Mouse (Mus musculus): ENCODE data around the gene Stk35. TPM values are rescaled to one million over a fixed set of nuclear protein-coding genes. Genes with fewer than 3 reads are reported as not detected.

The Stk35 gene
- 10.3 and 10.9 TPM in 2 replicates for polyA plus RNA-seq (2015; fragmentation: Nextera tagmentation; extraction: Ambion mirVana)

DNA sequence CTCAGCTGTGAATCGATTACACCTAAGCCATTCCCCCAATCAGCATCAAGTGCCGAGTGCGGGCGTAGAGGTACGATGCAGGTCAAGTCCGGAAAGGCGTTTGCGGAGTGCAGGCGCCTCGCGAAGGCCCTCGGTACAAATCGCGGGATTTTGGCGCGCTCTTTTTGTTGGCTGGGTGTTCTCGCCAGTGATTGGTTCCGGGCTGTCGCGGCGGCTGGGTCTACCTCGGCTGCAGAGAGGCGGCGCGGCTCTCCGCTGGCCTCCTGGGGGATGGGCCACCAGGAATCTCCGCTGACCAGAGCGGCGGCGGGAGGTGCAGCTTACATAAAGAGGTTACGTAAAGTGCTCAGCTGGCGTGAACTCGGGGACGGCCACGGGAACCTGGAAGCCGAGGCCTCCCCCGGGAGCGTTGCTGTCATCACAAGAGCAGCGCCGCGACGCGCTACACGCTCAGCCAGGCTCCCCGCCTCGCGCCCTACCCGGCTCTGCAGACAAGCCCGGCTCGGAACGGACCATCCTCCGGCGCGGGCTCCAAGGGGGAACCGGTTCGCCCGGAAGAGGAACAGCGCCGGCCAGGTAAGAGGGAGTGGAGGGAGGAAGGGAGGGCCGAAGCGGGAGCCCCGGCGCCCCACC lies at the start of gene Stk35:
TSS of gene Stk35 (plus strand) at position 247 of the 633 bp plus-strand sequence.
- peaks cover 28% of the 10 kb centered on the region for H3K36me3 ChIP-seq
- H3K4me3 ChIP-seq (replicated peaks): peak within 1 kb of the TSS; percentile 98
- H3K4me1 ChIP-seq: peaks cover 34% of the 10 kb centered on the region
- H3K27ac ChIP-seq: peak within 1 kb of the TSS; percentile 98
- no peaks in the 10 kb centered on the region for H3K27me3 ChIP-seq
- ATAC-seq (replicated peaks; ENCODE audit: low FRiP score): peak; percentile 94
- peak within 1 kb of the TSS; percentile 97 for H3K9ac ChIP-seq
- no peaks in the 10 kb centered on the region for H3K9me3 ChIP-seq (replicated peaks)
- WGBS: under 1% methylated on average over 62 of the region's 63 CpGs
- peak within 1 kb of the TSS; percentile 82 for H3K4me2 ChIP-seq

DNA sequence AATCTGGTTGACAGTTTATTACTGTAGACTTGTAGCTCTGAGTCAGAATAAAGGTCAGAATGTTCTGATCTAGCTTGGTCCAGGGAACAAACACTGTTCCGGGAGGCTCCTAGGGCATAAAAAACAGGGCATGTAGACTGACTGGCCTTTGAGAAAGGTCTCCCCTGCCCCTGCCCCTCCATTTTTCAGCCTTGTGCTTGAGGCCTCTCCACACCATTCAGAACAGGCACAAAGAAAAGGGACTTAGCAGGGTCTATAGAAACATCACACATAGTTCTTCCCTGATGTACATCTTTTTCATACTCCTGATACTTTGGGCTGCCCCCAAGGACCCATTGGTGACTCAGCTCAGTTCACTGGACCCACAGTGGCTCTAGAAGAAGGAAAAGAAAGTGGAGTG lies 18.3 kb upstream of the Stk35 start:
- Histone ChIP-seq H3K4me1 (no peaks in the 10 kb centered on the region), H3K4me3 (replicated peaks) (no peak overlapping the region), H3K4me2 (no peak overlapping the region), H3K36me3 (no peaks in the 10 kb centered on the region), H3K9ac (no peak overlapping the region), H3K27me3 (no peaks in the 10 kb centered on the region), H3K9me3 (replicated peaks) (no peaks in the 10 kb centered on the region), H3K27ac (no peak overlapping the region)
- no peak for ATAC-seq (replicated peaks; ENCODE audit: low FRiP score)
- WGBS: 65% methylated on average over 1 of the region's 1 CpGs

DNA sequence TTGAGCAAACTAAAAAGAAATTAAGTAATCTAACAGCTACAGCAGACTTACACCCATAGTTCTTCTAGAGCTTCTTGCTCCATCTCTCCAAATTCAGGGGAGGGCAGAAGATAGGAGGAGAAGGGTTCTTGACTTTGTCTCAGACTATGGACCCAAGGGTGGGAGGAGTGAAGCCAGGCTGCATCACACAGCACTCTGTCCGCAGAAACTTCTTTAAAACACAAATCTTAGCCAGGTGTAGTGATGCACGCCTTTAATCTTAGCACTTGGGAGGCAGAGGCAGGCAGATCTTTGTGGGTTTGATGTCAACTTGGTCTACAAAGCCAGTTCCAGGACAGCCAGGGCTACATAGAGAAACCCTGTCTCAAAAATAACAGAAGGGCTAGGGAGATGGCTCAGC lies 3.8 kb upstream of the Stk35 start:
- no peak for ATAC-seq (replicated peaks; ENCODE audit: low FRiP score)
- H3K4me1 ChIP-seq: peaks cover 8% of the 10 kb centered on the region
- H3K9ac ChIP-seq: no peak overlapping the region
- WGBS: 86% methylated on average over 2 of the region's 2 CpGs
- H3K36me3 ChIP-seq: no peaks in the 10 kb centered on the region
- H3K27me3 ChIP-seq: no peaks in the 10 kb centered on the region
- H3K4me2 ChIP-seq: no peak overlapping the region
- no peak overlapping the region for H3K4me3 ChIP-seq (replicated peaks)
- no peak overlapping the region for H3K27ac ChIP-seq
- H3K9me3 ChIP-seq (replicated peaks): peaks cover 9% of the 10 kb centered on the region

DNA sequence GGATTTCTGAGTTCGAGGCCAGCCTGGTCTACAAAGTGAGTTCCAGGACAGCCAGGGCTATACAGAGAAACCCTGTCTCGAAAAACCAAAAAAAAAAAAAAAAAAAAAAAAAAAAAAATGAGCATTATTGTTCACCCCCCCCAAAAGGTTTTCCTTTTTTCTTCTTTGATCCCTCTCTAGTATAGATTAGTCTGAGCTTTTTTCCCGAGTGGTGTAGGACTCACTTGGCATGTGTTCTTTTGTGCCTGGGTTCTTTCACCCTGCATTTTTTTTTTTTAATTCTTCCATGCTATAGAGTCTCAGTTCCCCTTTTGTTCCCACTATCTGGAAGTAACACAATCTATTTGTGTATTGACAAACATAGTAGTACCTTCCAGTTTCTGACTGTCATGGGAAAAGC lies 2.6 kb upstream of the Stk35 start:
- H3K9me3 ChIP-seq (replicated peaks): peaks cover 9% of the 10 kb centered on the region
- 0 out of 2 replicates have a peak, but pooled peaks cover 4% of the 10 kb centered on the region for H3K36me3 ChIP-seq
- H3K27ac ChIP-seq: no peak overlapping the region
- 83% methylated on average over 2 of the region's 3 CpGs for WGBS
- no peak overlapping the region for H3K4me3 ChIP-seq (replicated peaks)
- no peak for ATAC-seq (replicated peaks; ENCODE audit: low FRiP score)
- H3K4me1 ChIP-seq: peaks cover 19% of the 10 kb centered on the region
- no peak overlapping the region for H3K4me2 ChIP-seq
- no peaks in the 10 kb centered on the region for H3K27me3 ChIP-seq
- H3K9ac ChIP-seq: no peak overlapping the region

DNA sequence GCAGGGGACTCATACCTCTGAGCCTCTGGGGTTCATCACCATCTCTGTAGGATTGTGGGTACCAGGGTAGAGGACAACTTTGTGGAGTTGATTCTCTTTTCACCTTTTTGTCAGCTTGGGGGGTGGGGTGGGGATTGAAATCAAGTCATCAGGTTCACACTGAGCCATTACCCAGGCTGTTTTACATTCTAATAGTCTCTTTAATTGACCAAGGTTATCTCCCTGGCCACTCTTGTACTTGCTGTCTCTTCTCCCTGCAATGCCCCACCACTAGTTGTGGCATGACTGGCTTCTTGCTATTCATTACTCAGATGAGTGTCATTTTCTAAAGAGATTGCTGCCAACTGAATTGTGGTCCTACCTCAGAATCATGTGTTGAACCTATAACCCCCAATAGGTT lies 1.9 kb upstream of the Stk35 start:
- Histone ChIP-seq H3K4me2 (no peak overlapping the region), H3K9me3 (replicated peaks) (peaks cover 9% of the 10 kb centered on the region), H3K27me3 (no peaks in the 10 kb centered on the region), H3K4me3 (replicated peaks) (no peak overlapping the region), H3K27ac (no peak overlapping the region), H3K4me1 (peaks cover 26% of the 10 kb centered on the region), H3K36me3 (peaks cover 11% of the 10 kb centered on the region), H3K9ac (no peak overlapping the region)
- ATAC-seq (replicated peaks; ENCODE audit: low FRiP score): no peak

DNA sequence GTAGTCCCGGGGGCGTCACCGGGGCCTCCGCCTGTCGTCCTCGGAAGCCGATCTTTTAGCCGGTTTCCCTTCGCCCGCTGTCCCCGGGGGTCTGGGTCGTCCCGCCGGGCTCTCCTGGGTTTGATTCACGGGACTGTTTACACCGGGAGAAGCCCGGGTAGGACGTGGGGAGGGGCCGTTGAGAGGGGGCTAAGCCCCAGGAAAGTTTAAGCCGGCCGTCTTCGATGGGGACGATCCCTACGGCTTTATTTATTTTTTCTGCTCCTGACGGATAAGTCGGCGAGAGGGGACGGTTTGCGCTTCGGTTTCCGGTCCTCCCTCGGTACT lies 550 bp downstream of the Stk35 start:
- no peaks in the 10 kb centered on the region for H3K27me3 ChIP-seq
- H3K9me3 ChIP-seq (replicated peaks): no peaks in the 10 kb centered on the region
- H3K36me3 ChIP-seq: peaks cover 32% of the 10 kb centered on the region
- H3K4me3 ChIP-seq (replicated peaks): peak overlapping the region; percentile 98
- H3K4me1 ChIP-seq: peaks cover 34% of the 10 kb centered on the region
- 0% methylated on average over 32 of the region's 32 CpGs for WGBS
- peak overlapping the region; percentile 82 for H3K4me2 ChIP-seq
- peak overlapping the region; percentile 97 for H3K9ac ChIP-seq
- no peak; the same call in 1 of the 2 replicates for ATAC-seq (replicated peaks; ENCODE audit: low FRiP score)
- peak overlapping the region; percentile 98 for H3K27ac ChIP-seq

DNA sequence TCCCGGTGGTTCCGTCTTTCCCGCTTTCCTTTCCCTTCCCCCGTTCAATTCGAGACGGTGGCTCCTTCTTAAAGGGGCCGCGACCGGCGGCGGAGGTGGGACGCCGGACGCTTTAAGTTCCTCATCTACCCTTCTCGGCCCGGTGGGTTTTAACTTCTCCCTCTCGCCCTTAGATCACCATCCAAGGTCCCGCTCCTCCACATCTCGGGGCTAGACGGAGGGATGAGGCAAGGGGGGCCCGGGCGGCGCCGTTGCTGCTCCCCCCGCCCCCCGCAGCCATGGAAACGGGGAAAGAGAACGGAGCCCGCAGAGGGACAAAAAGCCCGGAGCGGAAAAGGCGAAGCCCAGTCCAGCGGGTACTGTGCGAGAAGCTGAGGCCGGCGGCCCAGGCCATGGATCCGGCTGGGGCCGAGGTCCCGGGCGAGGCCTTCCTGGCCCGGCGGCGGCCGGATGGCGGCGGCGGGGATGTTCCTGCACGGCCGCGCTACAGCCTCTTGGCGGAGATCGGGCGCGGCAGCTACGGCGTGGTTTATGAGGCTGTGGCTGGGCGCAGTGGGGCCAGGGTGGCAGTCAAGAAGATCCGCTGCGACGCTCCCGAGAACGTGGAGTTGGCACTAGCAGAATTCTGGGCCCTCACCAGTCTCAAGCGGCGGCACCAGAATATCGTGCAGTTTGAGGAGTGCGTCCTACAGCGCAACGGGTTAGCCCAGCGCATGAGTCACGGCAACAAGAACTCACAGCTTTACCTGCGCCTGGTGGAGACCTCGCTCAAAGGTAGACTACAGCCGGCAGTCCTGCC lies 1.1 kb downstream of the Stk35 start:
- peak overlapping the region; percentile 98 for H3K4me3 ChIP-seq (replicated peaks)
- WGBS: under 1% methylated on average over 73 of the region's 73 CpGs
- peak overlapping the region; percentile 97 for H3K9ac ChIP-seq
- peaks cover 34% of the 10 kb centered on the region for H3K4me1 ChIP-seq
- no peaks in the 10 kb centered on the region for H3K9me3 ChIP-seq (replicated peaks)
- no peaks in the 10 kb centered on the region for H3K27me3 ChIP-seq
- H3K36me3 ChIP-seq: peaks cover 32% of the 10 kb centered on the region
- peak; percentile 79 for ATAC-seq (replicated peaks; ENCODE audit: low FRiP score)
- H3K4me2 ChIP-seq: peak overlapping the region; percentile 82
- peak overlapping the region; percentile 98 for H3K27ac ChIP-seq

DNA sequence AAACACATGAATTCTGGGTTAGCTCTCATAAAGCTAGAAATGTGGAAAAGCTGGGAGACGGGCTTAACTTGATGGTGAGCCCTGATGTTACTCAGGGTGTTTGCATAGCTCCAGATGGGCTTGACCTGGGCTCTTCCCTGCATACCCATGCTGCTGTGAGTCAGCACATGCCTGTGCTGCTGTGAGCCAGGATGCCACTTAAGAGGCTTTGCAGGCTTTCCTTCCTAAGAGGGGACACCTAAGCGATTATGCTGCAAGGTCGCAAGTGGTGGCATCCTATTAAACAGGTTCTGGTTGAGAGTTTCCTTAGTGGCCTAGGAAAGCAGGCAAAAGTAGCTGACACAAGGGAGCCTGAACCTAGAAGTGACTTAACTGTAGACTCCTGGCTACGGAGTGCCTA lies 5.2 kb downstream of the Stk35 start:
- H3K27me3 ChIP-seq: no peaks in the 10 kb centered on the region
- no peak for ATAC-seq (replicated peaks; ENCODE audit: low FRiP score)
- H3K4me3 ChIP-seq (replicated peaks): no peak overlapping the region
- no peak overlapping the region for H3K27ac ChIP-seq
- H3K9me3 ChIP-seq (replicated peaks): no peaks in the 10 kb centered on the region
- peaks cover 66% of the 10 kb centered on the region for H3K36me3 ChIP-seq
- H3K4me1 ChIP-seq: peaks cover 26% of the 10 kb centered on the region
- H3K9ac ChIP-seq: no peak overlapping the region
- 86% methylated on average over 4 of the region's 4 CpGs for WGBS
- H3K4me2 ChIP-seq: no peak overlapping the region

DNA sequence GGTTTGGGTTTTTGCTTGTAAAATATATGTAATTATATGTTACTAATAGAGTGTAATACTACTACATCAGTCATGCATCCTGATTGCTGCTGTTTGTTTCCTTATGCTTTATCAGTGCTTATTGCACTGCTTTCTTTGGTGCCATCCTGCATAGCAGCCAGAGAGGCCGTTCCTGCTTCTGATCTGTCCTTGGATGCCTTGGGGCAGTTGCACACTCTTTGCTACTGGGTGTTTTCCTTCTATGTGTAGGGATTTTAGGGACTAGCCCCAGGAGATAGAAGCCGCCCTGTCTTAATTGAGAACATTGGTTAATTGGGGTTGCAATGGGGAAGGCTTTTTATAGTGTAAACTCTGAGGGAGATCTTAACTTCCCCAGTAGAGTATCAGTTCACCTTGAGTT lies 6.2 kb downstream of the Stk35 start:
- H3K36me3 ChIP-seq: peaks cover 76% of the 10 kb centered on the region
- 90% methylated on average over 2 of the region's 2 CpGs for WGBS
- no peaks in the 10 kb centered on the region for H3K27me3 ChIP-seq
- ATAC-seq (replicated peaks; ENCODE audit: low FRiP score): no peak
- no peak overlapping the region for H3K27ac ChIP-seq
- no peak overlapping the region for H3K4me3 ChIP-seq (replicated peaks)
- peaks cover 26% of the 10 kb centered on the region for H3K4me1 ChIP-seq
- no peak overlapping the region for H3K4me2 ChIP-seq
- no peak overlapping the region for H3K9ac ChIP-seq
- no peaks in the 10 kb centered on the region for H3K9me3 ChIP-seq (replicated peaks)

DNA sequence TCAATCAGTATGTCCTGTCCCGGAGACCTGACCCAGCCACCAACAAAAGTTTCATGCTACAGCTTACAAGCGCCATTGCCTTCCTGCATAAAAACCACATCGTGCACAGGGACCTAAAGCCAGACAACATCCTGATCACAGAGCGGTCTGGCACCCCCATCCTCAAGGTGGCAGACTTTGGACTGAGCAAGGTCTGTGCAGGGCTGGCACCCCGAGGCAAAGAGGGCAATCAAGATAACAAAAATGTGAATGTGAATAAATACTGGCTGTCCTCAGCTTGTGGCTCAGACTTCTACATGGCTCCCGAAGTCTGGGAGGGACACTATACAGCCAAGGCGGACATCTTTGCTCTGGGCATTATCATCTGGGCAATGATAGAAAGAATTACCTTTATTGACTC lies 10.2 kb downstream of the Stk35 start:
- H3K9me3 ChIP-seq (replicated peaks): no peaks in the 10 kb centered on the region
- H3K4me1 ChIP-seq: peaks cover 5% of the 10 kb centered on the region; the same call in 1 of the 2 replicates
- H3K27me3 ChIP-seq: no peaks in the 10 kb centered on the region
- no peak overlapping the region for H3K4me3 ChIP-seq (replicated peaks)
- H3K9ac ChIP-seq: no peak overlapping the region
- H3K36me3 ChIP-seq: peaks cover 85% of the 10 kb centered on the region
- H3K27ac ChIP-seq: no peak overlapping the region
- ATAC-seq (replicated peaks; ENCODE audit: low FRiP score): no peak
- no peak overlapping the region for H3K4me2 ChIP-seq
- 95% methylated on average over 7 of the region's 7 CpGs for WGBS

DNA sequence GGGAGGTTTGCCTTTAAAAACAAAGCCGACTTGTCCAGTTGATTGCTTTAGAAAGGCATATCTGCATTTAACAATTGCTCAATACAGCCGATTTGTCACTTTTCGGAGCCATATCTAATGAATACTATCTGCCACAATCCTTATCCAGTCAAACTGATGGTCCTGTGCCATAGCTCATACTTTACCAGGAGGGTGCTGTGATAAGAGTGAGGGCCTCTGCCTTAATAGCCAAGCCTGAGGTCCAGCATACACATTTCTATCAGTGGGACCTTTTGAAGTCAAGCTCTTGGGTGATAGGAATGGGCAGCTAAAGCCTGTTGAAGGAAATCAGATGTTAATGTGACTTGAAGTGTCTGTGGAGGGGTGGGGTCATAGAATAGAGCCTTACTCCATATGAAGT lies 13.7 kb downstream of the Stk35 start:
- H3K4me1 ChIP-seq: peaks cover 6% of the 10 kb centered on the region; the same call in 1 of the 2 replicates
- no peaks in the 10 kb centered on the region for H3K9me3 ChIP-seq (replicated peaks)
- H3K27ac ChIP-seq: no peak overlapping the region
- H3K4me2 ChIP-seq: no peak overlapping the region
- H3K36me3 ChIP-seq: peaks cover 89% of the 10 kb centered on the region
- 93% methylated on average over 3 of the region's 3 CpGs for WGBS
- no peak overlapping the region for H3K4me3 ChIP-seq (replicated peaks)
- ATAC-seq (replicated peaks; ENCODE audit: low FRiP score): no peak
- H3K9ac ChIP-seq: no peak overlapping the region
- no peaks in the 10 kb centered on the region for H3K27me3 ChIP-seq

DNA sequence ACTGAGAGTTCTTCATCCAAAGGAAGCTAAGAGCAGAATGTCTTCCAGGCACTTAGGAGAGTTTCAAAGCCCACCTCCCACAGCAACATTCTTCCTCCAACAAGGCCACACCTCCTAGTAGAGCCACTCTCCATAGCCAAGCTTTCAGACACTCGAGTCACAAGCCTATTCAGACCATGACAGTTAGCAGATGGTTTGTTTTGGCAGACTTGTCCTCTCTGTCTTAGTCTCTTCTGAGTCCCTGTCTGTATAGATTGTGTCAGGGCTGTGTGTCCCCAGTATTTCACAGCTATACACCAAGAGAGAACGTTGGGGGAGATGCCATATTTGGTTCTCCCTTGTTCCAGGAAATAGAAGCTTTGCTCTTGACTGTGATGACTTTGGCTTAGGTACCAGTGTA lies 14.8 kb downstream of the Stk35 start:
- Histone ChIP-seq H3K4me1 (peaks cover 10% of the 10 kb centered on the region; the same call in 1 of the 2 replicates), H3K4me2 (no peak overlapping the region), H3K4me3 (replicated peaks) (no peak overlapping the region), H3K27ac (no peak overlapping the region), H3K36me3 (peaks cover 79% of the 10 kb centered on the region), H3K9me3 (replicated peaks) (no peaks in the 10 kb centered on the region), H3K27me3 (no peaks in the 10 kb centered on the region), H3K9ac (no peak overlapping the region)
- no peak for ATAC-seq (replicated peaks; ENCODE audit: low FRiP score)
- WGBS: 64% methylated on average over 2 of the region's 2 CpGs

All from kidney, embryonic 15.5 days (tissue).